Mouse (Mus musculus) lung, adult 2 months (tissue): Measurements from ENCODE around the gene Arhgef7.

Source experiments
- CTCF ChIP-seq: fragments of 200-500 bp; IDR thresholded peaks from 2 replicates; pipeline ENCODE4 v1.5.1; 2011; ENCODE audit warnings: mild to moderate bottlenecking, low read length, control low read depth; ENCODE audit not compliant: insufficient read depth
- POLR2A ChIP-seq: fragments of 200-500 bp; IDR thresholded peaks from 2 replicates; pipeline ENCODE4 v1.6.1; 2011; ENCODE audit warnings: low read depth, mild to moderate bottlenecking, control low read depth, low read length, borderline replicate concordance; ENCODE audit errors: extremely low read depth

DNA sequence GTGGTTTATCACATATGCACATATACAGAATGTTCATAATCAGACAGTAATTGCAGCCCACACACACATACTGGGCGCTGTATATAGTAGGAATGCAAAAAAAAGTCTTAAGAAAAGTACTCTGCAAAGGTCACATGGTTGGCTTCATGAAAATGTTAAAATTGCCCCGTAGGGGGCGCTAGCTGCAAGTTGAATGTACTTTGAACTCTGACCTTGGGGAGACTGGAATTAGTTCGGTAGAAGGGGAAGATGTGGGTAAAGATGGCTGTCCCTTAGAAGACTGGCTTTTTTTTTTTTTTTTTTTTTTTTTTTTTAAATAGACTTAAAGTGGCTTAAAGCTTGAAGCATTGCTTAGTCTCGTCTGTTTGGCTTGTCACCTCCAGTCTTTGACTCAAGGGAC, 28.4 kb downstream of the Arhgef7 start:
- TF ChIP-seq POLR2A (no peak), CTCF (peak; percentile 37)
